Mouse (Mus musculus) myocyte (in vitro differentiated cells): ENCODE results near the gene Cdkn1b.

Experiments
- E2F4 ChIP-seq: IDR thresholded peaks from one replicate; pipeline ENCODE4 v1.6.1; 2011; ENCODE audit warnings: mild to moderate bottlenecking, control low read depth, moderate library complexity; ENCODE audit not compliant: insufficient read depth
- MYOD1 ChIP-seq, 3 experiments: IDR thresholded peaks; one replicate each; pipeline ENCODE4 v1.6.1; 2011; ENCODE audit warnings: control low read depth in 2 of 3, low read depth in 2 of 3, mild to moderate bottlenecking in 2 of 3, moderate library complexity in 1 of 3; ENCODE audit not compliant: insufficient read length in 2 of 3, control insufficient read depth in 1 of 3
- POLR2A ChIP-seq: IDR thresholded peaks from one replicate; pipeline ENCODE4 v1.6.1; 2011; ENCODE audit warnings: low read depth, mild to moderate bottlenecking, control low read depth, moderate library complexity; ENCODE audit not compliant: insufficient read length
- POLR2AphosphoS2 ChIP-seq: IDR thresholded peaks from one replicate; pipeline ENCODE4 v1.6.1; 2011; ENCODE audit warnings: low read depth, control low read depth; ENCODE audit not compliant: insufficient read length

GRCm38 (mm10) chr6:134926803-134927594 is 6.8 kb downstream of the Cdkn1b start:
- TF ChIP-seq POLR2A (peak; percentile 24), POLR2AphosphoS2 (peak; percentile 27), E2F4 (peak; percentile 79), MYOD1 (IDR thresholded peaks at IDR 0.05; ENCODE audit: control insufficient read depth in 1 of 3, insufficient read length in 2 of 3, low read depth in 2 of 3) (no peak)
